Mouse (Mus musculus) liver, embryonic 14.5 days (tissue): Measurements from ENCODE around the gene Acvr1b.

ENCODE experiments used
- CTCF ChIP-seq: IDR thresholded peaks from 2 replicates; pipeline ENCODE4 v1.5.1; 2016; ENCODE audit warnings: antibody characterized with exemption, low read depth, control low read depth
- EP300 ChIP-seq: IDR thresholded peaks from 2 replicates; pipeline ENCODE4 v1.6.1; 2016; ENCODE audit warnings: antibody characterized with exemption, low read depth

GRCm38 (mm10) chr15:101223596-101223995 is 49.7 kb downstream of the Acvr1b start:
- TF ChIP-seq CTCF (no peak), EP300 (no peak)
